Mouse (Mus musculus) c-Kit-positive CD71-negative TER-119-negative erythroid progenitor cells, embryonic 14.5 days (primary cell): Measurements from ENCODE around the gene 4930503B20Rik.

Experiments used
- DNase-seq: peaks from one replicate; pipeline ENCODE4 v3.0.0-alpha.2; 2013; ENCODE audit warnings: low read depth

Gene 4930503B20Rik

GRCm38 (mm10) chr3:146652431-146652830 is 1.3 kb upstream of the 4930503B20Rik start:
- no peak for DNase-seq

GRCm38 (mm10) chr3:146650716-146651115 is 401 bp downstream of the 4930503B20Rik start:
- DNase-seq, result no peak

GRCm38 (mm10) chr3:146649311-146649894 is 1.7 kb downstream of the 4930503B20Rik start:
- DNase-seq, result no peak

DNA sequence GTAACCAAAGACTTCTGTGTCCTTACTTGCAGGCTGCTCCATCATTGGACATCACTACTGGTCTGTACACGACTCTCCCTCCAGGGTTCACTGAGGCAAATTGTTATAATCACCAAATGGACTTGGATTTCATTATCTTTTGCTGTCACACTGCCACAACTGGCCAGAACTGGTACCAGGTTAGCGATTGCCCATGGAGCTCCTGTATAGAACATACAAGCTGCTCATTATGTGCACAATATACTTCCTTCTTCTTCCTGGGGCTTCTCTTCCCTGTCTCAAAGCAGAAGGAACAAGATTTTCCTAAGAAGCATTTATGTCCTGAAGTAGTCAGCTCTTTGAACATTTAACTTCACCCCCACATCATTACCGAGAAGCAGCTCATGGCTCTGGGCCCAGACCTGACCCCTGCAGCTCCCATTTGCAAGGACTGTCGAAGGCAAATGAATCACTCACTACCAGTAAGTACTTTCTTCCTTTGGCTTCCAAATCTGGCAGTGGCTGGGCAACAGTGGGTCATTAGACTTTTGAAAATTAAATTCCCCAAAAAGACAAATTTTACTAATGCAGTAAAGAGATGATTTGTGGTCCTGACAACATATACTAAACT is 9.2 kb downstream of the 4930503B20Rik start:
- DNase-seq, result no peak

DNA sequence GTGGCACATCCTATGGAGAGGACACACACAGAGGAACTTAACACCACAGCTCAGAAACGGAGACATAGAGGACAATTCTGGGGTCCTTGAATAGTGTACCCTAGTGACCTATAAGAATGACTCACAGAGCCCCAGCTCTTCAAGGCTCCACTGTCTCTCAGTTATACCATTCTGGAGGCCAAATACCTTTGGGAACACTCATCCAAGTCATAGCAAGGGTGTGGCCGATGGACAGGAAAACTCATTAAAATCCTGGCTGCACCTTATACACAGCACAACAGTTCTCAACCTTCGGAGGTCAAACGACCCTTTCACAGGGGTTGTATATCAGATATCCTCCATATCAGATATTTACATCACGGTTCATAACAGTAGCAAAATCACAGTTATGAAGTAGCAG is 18.6 kb downstream of the 4930503B20Rik start:
- DNase-seq, result no peak

DNA sequence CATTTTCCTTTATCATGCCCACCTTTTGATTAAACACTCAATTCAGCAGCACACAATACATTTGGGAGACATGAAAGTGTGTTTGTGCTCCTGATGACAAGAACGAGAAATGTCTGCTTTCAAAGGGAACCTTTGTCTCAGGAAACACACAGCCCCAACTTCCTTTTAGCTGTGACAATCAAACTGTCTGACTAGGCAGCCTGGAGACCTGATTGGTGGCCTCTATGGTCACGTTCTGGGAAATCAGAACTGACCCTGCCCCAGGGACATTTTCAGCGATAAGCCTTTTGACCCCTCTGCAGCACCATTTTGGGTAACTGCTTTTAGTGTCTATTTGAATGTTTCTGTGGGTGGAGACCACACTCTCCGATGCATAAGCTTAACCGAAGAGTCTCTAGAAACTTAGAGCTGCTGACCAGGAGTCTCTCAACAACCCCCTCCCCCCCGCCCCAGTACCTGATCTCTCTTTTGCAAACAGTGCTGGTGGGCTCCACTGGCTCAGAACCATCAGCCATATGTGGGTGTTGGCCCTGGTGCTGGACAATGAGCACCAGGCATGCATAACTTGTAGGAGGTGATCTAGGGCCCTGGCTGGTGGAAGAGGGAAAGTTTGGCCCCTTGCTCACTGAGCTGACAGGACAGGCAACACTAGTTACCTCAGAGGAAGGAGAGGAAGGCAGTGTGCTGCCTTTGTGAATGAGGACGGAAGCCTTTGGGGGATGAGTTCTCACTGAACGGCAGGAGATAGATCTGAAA is 22.7 kb downstream of the 4930503B20Rik start:
- no peak for DNase-seq

DNA sequence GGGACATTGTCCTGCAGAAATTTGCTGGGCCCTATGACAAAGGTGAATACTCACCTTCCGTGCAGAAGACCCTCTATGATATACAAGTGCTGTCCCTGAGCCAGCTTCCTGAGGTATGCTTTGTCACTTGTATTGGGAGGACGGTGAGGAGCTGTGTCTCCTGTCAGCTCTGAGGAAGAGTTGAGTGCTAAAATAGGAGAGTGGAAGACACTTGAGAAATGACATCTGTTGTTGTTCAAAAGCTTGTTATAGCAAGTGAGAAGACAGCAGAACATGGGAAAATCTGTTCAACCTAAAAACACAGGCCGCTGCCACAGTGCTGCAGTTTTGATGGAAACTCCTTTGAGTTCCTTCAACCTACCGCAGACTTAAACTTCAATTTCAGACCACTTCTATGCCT is 25.4 kb downstream of the 4930503B20Rik start:
- DNase-seq, result no peak

GRCm38 (mm10) chr3:146621966-146622365 is 29.2 kb downstream of the 4930503B20Rik start:
- no peak for DNase-seq

DNA sequence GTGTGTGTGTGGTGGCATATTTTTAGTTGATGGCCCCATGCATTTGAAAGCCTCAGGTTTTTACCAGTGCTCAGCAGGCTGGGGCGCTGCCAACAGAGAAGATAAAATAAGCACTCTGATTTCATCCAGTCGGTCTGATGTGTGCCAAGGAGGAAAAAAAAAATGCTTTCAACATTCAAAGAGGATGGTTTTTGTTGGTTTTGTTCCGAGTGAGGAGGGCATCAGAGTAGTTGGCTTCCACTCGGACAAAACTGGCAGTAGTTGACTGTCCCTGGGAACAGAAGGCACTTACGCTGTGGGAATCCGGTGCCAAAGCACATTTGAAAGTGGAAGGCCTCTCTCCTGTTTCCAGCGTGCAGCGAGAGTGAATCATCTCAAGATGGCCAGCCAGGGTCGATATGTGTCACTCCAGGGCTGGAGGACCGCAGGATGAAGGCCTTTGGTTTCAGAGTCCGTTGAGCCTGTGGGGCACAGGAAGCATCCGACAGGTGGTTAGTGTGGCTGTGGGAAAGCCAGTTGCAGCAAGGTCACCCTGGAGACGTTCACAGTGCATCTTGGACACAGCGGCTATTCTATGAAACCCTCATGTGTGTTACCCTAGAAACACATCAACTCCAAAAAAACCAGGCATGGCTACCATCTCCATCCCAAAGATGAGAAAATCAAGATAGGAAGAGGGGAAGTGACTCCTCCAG is 30.4 kb downstream of the 4930503B20Rik start:
- no peak for DNase-seq

- no peak for DNase-seq
These were observed 31.0 kb downstream of the 4930503B20Rik start for GRCm38 (mm10) chr3:146620101-146620500.

GRCm38 (mm10) chr3:146618357-146618756 is 32.8 kb downstream of the 4930503B20Rik start:
- DNase-seq, result no peak

DNA sequence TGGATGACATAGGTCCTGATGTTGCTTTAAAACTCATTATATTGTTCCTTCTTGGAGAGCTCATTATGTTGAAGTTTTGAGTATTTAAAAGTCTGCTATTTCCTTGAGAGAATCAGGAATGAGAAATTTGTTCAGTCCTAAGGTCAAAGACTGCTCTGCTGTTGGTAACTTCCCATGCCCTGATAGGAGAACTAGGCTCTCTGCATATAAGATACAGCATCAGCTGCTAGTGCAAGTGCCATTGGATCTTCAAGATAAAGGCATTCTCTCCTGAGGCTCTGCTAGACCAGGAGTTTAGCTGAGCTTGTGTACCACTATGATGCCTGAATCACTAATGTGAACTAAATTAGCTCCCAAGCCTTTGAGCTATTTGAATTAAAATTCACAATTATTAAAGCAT is 33.2 kb downstream of the 4930503B20Rik start:
- no peak for DNase-seq

DNA sequence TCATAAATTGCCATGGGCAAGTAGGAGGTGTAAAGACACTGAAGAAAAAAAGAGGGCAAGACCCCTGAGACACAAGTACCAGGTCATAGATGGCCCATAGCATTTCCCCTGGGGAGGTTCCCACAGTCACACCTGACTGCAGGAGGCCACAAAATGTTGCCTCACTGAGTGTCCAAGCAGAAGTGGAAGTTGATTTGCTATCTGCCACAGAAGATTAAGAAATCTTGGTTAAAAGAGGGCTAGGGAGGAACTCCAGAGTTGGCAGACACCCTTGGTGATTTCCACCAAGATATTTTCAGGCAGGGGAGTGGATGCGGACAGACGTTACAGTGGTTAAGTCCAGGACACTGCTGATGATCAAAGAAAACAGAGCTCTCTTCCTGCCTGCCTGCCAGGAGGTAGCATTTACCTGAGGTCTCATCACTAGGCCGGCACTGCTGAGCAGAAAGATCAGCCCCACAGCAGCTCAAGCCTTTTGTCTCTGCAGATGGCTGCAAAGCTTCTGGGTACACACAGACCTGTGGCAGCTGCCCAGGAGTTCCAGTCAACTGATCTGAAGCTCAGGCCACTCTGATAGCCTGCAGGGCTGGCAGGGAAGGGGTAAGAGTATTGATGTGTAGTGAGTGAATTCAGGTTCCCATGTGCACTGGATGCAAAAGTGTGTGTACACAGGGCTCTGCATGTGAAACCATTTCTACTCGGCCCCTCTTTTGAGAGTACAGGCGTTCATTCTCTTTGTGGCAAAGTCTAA is 34.4 kb downstream of the 4930503B20Rik start:
- DNase-seq, result no peak

GRCm38 (mm10) chr3:146615496-146615895 is 35.6 kb downstream of the 4930503B20Rik start, which contains the start of gene Dnase2b:
TSS of gene Dnase2b (minus strand) at chr3:146615596.
- DNase-seq, result no peak

- no peak for DNase-seq
These were observed 39.3 kb downstream of the 4930503B20Rik start for GRCm38 (mm10) chr3:146611821-146612220.

DNA sequence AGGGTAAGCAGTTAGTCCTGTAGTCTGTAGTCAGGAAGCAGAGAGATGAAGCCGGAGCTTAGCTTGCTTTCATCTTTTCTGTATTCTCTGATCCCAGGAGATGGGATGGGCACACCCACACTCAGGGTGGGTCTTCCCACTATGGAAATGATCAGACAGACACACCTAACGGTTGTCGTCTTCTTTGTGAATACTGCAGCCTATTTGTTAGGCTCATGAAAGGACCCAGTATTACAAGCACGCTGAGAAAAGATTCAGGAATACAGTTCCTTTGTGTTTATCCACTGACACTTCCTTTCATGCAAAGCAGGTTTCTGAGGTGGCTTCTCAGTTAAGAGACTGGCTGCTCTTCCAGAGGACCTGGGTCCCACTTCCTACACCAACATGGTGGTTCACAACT is 39.9 kb downstream of the 4930503B20Rik start:
- DNase-seq, result no peak

- no peak for DNase-seq
These were observed 40.8 kb downstream of the 4930503B20Rik start for GRCm38 (mm10) chr3:146610322-146610721.

DNA sequence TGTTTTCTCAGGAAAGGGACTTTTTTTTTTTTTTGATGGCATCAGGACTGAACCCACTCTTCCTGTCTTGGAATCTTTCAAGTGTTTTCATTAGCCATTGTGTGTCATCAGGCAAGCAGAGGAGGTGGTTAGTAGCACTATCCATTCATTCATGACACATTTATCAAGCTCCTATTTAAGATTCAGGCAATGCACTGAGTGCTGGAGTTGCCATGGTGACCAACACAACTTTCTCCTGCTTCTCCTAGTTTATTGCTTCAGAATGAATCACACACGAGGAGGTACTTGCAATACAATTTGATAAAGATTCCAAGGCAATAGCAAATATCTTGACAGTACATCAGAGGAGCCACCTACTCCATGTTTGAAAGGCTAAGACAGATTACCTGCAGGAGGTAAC is 43.7 kb downstream of the 4930503B20Rik start:
- DNase-seq, result no peak

DNA sequence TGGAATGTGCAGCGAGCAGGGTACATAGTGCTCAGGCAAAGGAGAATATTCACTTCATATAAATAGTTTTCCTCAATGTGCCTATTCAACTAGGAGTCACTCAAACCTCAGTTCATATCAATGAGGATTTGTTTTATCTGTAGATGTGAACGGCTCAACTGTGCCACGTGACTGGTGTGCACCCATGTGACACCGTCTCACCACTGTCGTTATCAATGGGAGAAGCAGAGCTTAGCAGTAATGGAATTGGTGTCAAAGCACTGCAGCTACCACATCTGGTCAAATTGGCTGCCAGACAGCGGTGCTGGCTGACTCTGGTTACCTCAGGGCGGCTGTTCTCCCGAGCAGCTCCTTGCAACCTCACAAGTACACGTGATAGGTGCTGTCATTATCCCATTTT is 46.5 kb downstream of the 4930503B20Rik start:
- no peak for DNase-seq

DNA sequence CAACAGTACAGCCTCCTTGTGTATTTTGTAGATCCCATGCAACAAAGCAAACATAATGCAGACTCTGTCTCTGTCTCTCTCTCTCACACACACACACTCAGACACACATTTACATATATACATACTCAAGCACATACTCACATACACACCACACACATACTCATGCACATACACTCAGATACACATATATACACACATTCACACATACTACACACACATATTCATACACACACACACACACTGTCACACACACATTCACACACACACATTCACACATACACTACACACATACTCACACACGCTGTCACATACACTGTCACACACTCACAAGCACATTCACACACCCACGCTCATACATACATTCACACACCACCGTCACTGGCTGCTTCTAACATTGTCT is 48.6 kb downstream of the 4930503B20Rik start:
- DNase-seq, result no peak

DNA sequence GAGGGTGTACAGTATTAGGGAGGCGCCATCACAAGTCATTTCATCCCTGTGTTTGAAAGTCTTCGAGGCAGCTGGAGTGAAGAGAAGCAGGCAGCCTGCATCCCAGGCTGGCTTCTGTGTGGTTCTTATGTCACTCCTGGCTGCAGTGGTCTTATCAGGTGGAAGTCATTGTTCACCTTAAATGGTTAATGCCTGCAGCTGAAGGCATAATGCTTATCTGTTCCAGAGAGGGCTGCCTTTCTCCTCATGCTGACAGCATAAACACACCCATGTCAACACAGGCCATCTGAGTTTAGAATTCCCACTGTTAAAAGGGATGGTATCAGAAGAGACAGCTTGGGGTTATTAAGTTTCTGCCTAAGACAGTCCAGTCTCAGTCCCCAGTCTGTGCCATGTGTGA is 49.9 kb downstream of the 4930503B20Rik start:
- no peak for DNase-seq
